In the genomic region with DNA sequence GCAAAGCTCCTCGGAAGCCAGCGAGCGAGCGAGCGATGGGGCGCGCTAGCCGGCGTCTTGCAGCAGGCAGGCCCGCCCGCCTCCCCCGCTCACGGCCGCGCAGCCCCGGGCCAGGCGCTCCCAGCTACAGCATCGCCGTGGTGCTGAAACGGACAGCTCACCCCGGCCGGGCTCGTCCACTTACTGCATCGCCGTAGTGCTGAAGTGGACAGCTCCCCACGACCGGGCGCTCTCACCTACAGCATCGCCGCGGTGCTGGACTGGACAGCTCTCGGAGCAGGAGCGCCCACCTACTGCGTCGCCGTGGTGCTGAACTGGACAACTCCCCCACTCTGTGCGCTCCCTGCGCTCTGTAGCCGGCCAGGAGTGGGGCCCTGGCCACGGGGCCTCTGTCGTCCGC, we compare ENCODE assay signal across 8 mouse cellular contexts. TPM values are rescaled to one million over a fixed set of nuclear protein-coding genes. Genes with fewer than 3 reads are reported as not detected.
DNase-seq lines count a peak whose midpoint lies in the region; ATAC-seq and TF ChIP-seq lines count a peak whose summit lies in the region.

A gene (minus strand): TSS at position 325 of the 400 bp plus-strand sequence.

- peak; percentile 96 for ATAC-seq in megakaryocyte, adult 5-6 weeks (ENCODE audit: poor library complexity, severe bottlenecking)

- peak within 1 kb of the TSS; percentile 97 for H3K27ac ChIP-seq in cortical plate, adult 2 months (ENCODE audit: insufficient read depth, low read length)
- peak within 1 kb of the TSS; percentile 93 for H3K27ac ChIP-seq in left cerebral cortex, adult 2 months

- TF ChIP-seq POLR2A in cortical plate, adult 2 months (IDR thresholded peaks at IDR 0.05; ENCODE audit: extremely low read depth, insufficient read depth, low read length): no peak

- peak within 1 kb of the TSS; percentile 77 for H3K4me3 ChIP-seq in cortical plate, adult 2 months (ENCODE audit: insufficient read depth, low read length)
- peak within 1 kb of the TSS; percentile 73 for H3K4me3 ChIP-seq in left cerebral cortex, adult 2 months

- H3K4me1 ChIP-seq in cortical plate, adult 2 months (ENCODE audit: control insufficient read depth, insufficient read depth, low read length): no peaks in the 10 kb centered on the region; the same call in 1 of the 2 replicates

- TF ChIP-seq CTCF in cortical plate, adult 2 months (IDR thresholded peaks at IDR 0.05; ENCODE audit: extremely low read depth, insufficient read depth, low read length): no peak
- TF ChIP-seq CTCF in left cerebral cortex, adult 2 months (IDR thresholded peaks at IDR 0.05): no peak

- peak; percentile 95 for DNase-seq in WW6 (ENCODE audit: low read depth, low spot score)
- DNase-seq in gastrocnemius, postnatal 10 days: peak; percentile 99
- peak; percentile 97 for DNase-seq in hindlimb bud, embryonic 11.5 days (ENCODE audit: extremely low spot score, low read depth, low spot score)
- DNase-seq in left cerebral cortex, adult 2 months (ENCODE audit: extremely low spot score in 1 of 2, low spot score in 2 of 2): peak; percentile 85 to 86
- DNase-seq in right cerebral cortex, adult 18-20 months: peak; percentile 87
- DNase-seq in urinary bladder, postnatal 14 days (ENCODE audit: low spot score): peak; percentile 99

- intact Hi-C loops in left cerebral cortex, adult 2 months (cut with DNase I): loop anchor here (2.0 kb wide), 1 partner anchor 53 kb away; no protein-coding TSS in a partner anchor

RNA-seq across cellular contexts. Expression of the gene that starts here (rescaled TPM):
- 28.2 and 28.4 TPM in 2 replicates for polyA plus RNA-seq in cortical plate, adult 2 months (2012; rRNA removed)
- total RNA-seq in gastrocnemius, postnatal 10 days (2021): under 1 TPM in 1 of 2 experiments, not detected in 1; 0.05 TPM
- 10 to 100 TPM; 57.5 to 60.8 TPM for total RNA-seq in left cerebral cortex, adult 2 months (2021)
- not detected in 2 replicates for total RNA-seq in megakaryocyte, adult 5-6 weeks (2015)
- total RNA-seq in megakaryocyte, adult 5-6 weeks (2017): not detected in 2 replicates

Comparison
In these comparisons a context has a peak if more than half of its experiments do, and no peak if none do; other contexts are left out.
1. Peak in every context shown above with its lines: DNase-seq, ATAC-seq, H3K4me3 ChIP-seq and H3K27ac ChIP-seq.
2. RNA of the gene that starts here (total RNA-seq): 57.5 to 60.8 TPM in left cerebral cortex, adult 2 months; 0.05 TPM in gastrocnemius, postnatal 10 days and not detected in megakaryocyte, adult 5-6 weeks; every median in the first group is over 10 times any median in the second.
3. Peak in DNase-seq in gastrocnemius, postnatal 10 days; RNA of the gene not detected or under 1 TPM.
4. Peak in ATAC-seq in megakaryocyte, adult 5-6 weeks; RNA of the gene not detected or under 1 TPM.